Mouse (Mus musculus) embryonic fibroblast, embryonic 13.5 days (primary cell): ENCODE measurements around the gene 1300017J02Rik.

Source experiments
- CTCF ChIP-seq: IDR thresholded peaks from 2 replicates; pipeline ENCODE4 v1.5.1; 2011; ENCODE audit warnings: mild to moderate bottlenecking, control low read depth, low read length, moderate library complexity, borderline replicate concordance; ENCODE audit not compliant: insufficient read depth
- POLR2A ChIP-seq: IDR thresholded peaks from 2 replicates; pipeline ENCODE4 v1.6.1; 2011; ENCODE audit warnings: low read depth, mild to moderate bottlenecking, control low read depth, low read length, moderate library complexity

- TF ChIP-seq POLR2A (no peak), CTCF (no peak)
These were observed 43.9 kb upstream of the 1300017J02Rik start for GRCm38 (mm10) chr9:103348791-103349190.
